Mouse (Mus musculus): ENCODE results near the gene Gm10392. TPM values are rescaled to one million over a fixed set of nuclear protein-coding genes. Genes with fewer than 3 reads are reported as not detected.

The Gm10392 gene
- polyA plus RNA-seq, 1 experiment: not detected

DNA sequence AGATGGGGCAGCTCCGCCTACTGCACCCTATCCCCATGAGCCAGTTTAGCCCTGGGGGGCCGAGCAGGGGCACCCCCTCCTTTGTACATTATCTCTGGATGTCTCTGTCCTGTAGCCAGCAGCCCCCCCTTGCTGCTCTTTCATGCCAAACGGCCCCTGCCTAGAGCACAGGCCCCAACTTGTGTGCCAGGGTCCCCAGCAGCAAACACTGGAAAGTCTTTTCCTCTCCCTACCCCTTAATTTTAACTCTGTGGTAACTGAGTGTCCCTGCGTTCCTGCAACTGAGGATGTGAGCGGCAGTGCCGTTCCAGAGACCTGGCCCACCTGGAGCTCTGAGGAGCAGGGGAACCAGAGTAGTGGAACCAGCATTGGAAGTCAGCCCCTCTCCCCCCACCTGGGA lies 12.1 kb downstream of the Gm10392 start:
- no peak for DNase-seq

DNA sequence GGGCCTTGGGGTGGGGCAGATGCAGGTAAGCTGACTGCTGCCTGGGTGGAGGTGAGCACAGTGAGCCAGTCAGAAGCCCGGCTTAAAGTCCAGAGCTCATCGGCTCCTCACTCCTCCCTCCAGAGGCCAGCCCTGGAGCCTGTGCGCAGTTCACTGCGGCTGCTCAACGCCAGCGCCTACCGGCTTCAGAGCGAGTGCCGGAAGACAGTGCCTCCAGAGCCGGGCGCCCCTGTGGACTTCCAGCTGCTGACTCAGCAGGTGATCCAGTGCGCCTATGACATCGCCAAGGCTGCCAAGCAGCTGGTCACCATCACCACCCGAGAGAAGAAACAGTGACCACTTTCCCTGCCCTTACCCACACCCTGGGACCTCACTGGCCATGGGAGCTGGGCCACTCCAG lies 12.7 kb downstream of the Gm10392 start:
- H3K27me3 ChIP-seq (replicated peaks; ENCODE audit: control insufficient read depth, insufficient read depth, low read length): no peaks in the 10 kb centered on the region
- no peak overlapping the region for H3K4me3 ChIP-seq (ENCODE audit: insufficient read depth, low read depth, low read length)
- peak; percentile 88 for DNase-seq
- 32% methylated on average over 14 of the region's 14 CpGs for WGBS
- no peak overlapping the region for H3K27ac ChIP-seq (ENCODE audit: insufficient read depth, low read depth, low read length)
- no peaks in the 10 kb centered on the region; the same call in 1 of the 2 replicates for H3K36me3 ChIP-seq (ENCODE audit: control insufficient read depth, insufficient read depth, low read length)
- TF ChIP-seq POLR2A (IDR thresholded peaks at IDR 0.05; ENCODE audit: low read depth, low read length) (no peak), CTCF (conservative IDR thresholded peaks at IDR 0.05; ENCODE audit: insufficient read depth, insufficient read length, low read depth, low read length) (no peak)
- peaks cover 7% of the 10 kb centered on the region for H3K4me1 ChIP-seq (ENCODE audit: control insufficient read depth, insufficient read depth, low read length)

More for the DNA sequence above, 12.1 kb downstream of the Gm10392 start:
- no peak overlapping the region for H3K27ac ChIP-seq (ENCODE audit: insufficient read depth, low read depth, low read length)
- peaks cover 7% of the 10 kb centered on the region for H3K4me1 ChIP-seq (ENCODE audit: control insufficient read depth, insufficient read depth, low read length)
- no peak overlapping the region for H3K4me3 ChIP-seq (ENCODE audit: insufficient read depth, low read depth, low read length)
- WGBS: 89% methylated on average over 6 of the region's 6 CpGs
- TF ChIP-seq CTCF (conservative IDR thresholded peaks at IDR 0.05; ENCODE audit: insufficient read depth, insufficient read length, low read depth, low read length) (no peak), POLR2A (IDR thresholded peaks at IDR 0.05; ENCODE audit: low read depth, low read length) (no peak)
- H3K27me3 ChIP-seq (replicated peaks; ENCODE audit: control insufficient read depth, insufficient read depth, low read length): no peaks in the 10 kb centered on the region
- H3K36me3 ChIP-seq (ENCODE audit: control insufficient read depth, insufficient read depth, low read length): no peaks in the 10 kb centered on the region; the same call in 1 of the 2 replicates

DNA sequence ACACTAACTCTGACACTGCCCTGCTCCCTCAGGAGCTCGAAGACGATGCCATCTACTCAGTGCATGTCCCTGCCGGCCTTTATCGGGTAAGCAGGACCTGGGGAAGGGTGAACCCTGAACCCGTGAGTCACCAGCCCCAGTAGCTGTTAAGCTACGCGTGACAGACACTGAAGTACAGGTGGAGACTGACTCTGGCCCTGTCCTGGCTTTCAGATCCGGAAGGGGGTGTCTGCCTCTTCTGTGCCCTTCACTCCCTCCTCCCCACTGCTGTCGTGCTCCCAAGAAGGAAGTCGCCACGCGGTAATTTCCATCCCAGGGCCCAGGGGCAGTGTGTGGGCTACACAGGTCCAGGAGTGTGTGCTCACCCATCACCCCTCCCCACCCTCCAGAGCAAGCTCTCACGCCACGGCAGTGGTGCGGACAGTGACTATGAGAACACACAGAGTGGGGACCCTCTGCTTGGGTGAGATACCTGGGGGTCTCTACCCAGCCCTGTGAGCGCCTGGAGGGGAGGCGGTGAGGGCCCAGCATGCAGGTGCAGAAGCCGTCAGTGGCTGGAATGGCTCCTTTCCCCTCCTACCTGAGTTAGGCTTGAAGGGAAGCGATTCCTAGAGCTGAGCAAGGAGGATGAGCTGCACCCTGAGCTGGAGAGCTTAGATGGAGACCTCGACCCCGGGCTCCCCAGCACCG lies 13.6 kb downstream of the Gm10392 start:
- no peak for DNase-seq
- TF ChIP-seq POLR2A (IDR thresholded peaks at IDR 0.05; ENCODE audit: low read depth, low read length): no peak
- TF ChIP-seq CTCF (conservative IDR thresholded peaks at IDR 0.05; ENCODE audit: insufficient read depth, insufficient read length, low read depth, low read length): no peak
- Histone ChIP-seq H3K4me3 (ENCODE audit: insufficient read depth, low read depth, low read length) (no peak overlapping the region), H3K4me1 (ENCODE audit: control insufficient read depth, insufficient read depth, low read length) (peaks cover 7% of the 10 kb centered on the region), H3K36me3 (ENCODE audit: control insufficient read depth, insufficient read depth, low read length) (no peaks in the 10 kb centered on the region; the same call in 1 of the 2 replicates), H3K27ac (ENCODE audit: insufficient read depth, low read depth, low read length) (no peak overlapping the region), H3K27me3 (replicated peaks; ENCODE audit: control insufficient read depth, insufficient read depth, low read length) (no peaks in the 10 kb centered on the region)
- WGBS: 72% methylated on average over 22 of the region's 22 CpGs

DNA sequence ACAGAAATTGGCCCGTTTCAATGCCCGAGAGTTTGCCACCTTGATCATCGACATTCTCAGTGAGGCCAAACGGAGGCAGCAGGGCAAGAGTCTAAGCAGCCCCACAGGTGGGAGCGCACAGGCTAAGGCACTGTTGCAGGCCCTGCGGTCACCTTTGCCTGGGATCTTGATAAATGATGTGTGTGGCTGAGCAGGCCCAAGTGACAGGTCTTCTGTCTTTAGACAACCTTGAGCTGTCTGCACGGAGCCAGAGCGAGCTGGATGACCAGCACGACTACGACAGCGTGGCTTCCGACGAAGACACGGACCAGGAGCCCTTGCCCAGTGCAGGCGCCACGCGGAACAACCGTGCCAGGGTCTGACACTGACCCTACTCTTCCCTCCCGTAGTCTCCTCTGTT lies 14.6 kb downstream of the Gm10392 start:
- TF ChIP-seq CTCF (conservative IDR thresholded peaks at IDR 0.05; ENCODE audit: insufficient read depth, insufficient read length, low read depth, low read length): no peak
- DNase-seq: no peak
- no peaks in the 10 kb centered on the region; the same call in 1 of the 2 replicates for H3K36me3 ChIP-seq (ENCODE audit: control insufficient read depth, insufficient read depth, low read length)
- H3K4me3 ChIP-seq (ENCODE audit: insufficient read depth, low read depth, low read length): no peak overlapping the region
- peaks cover 7% of the 10 kb centered on the region for H3K4me1 ChIP-seq (ENCODE audit: control insufficient read depth, insufficient read depth, low read length)
- WGBS: 91% methylated on average over 19 of the region's 19 CpGs
- no peaks in the 10 kb centered on the region for H3K27me3 ChIP-seq (replicated peaks; ENCODE audit: control insufficient read depth, insufficient read depth, low read length)
- H3K27ac ChIP-seq (ENCODE audit: insufficient read depth, low read depth, low read length): no peak overlapping the region

DNA sequence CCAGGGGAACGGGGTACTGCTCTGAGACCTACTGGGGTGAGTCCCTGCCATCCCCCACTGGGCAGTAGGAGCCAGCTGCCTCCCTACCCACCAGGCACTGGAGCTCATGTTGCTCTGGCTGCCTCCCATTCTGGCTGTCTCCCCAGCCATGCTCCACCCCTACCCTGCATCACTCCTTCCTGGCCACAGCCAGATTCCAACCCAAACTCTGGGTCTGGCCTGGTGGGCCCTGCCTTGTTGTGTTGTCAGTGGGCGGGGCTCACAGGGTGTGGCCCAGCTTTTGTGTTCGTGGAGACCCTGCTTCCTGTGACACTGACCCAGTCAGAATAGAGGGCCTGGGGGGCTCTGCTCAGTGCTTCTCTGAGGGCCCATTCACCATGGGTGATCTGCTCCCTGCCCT lies 15.5 kb downstream of the Gm10392 start:
- no peak for TF ChIP-seq POLR2A (IDR thresholded peaks at IDR 0.05; ENCODE audit: low read depth, low read length)
- TF ChIP-seq CTCF (conservative IDR thresholded peaks at IDR 0.05; ENCODE audit: insufficient read depth, insufficient read length, low read depth, low read length): no peak
- Histone ChIP-seq H3K27ac (ENCODE audit: insufficient read depth, low read depth, low read length) (no peak overlapping the region), H3K4me3 (ENCODE audit: insufficient read depth, low read depth, low read length) (no peak overlapping the region), H3K27me3 (replicated peaks; ENCODE audit: control insufficient read depth, insufficient read depth, low read length) (no peaks in the 10 kb centered on the region), H3K36me3 (ENCODE audit: control insufficient read depth, insufficient read depth, low read length) (no peaks in the 10 kb centered on the region; the same call in 1 of the 2 replicates), H3K4me1 (ENCODE audit: control insufficient read depth, insufficient read depth, low read length) (peaks cover 8% of the 10 kb centered on the region)
- no peak for DNase-seq
- 68% methylated on average over 3 of the region's 3 CpGs for WGBS

DNA sequence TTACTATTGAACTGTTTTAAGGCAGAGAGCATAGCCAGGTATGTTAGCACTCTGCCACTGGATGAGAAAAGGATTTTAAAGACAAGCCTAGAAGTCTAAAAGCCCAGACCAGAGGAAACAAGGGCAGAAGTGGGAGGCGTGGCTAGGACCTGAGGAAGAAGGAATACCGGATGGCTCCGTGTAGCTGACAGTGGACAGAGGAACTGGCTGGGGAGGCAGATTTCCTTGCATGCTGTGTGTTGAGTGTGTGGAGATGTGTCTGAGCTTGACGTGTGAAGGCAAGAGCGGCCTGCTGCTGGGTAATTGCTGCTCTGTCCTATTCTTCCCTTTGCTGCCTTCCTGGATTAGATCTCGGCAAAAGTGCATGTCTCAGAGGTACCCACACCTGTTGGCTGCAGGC lies 16.5 kb downstream of the Gm10392 start:
- DNase-seq: no peak
- no peak overlapping the region for H3K4me3 ChIP-seq (ENCODE audit: insufficient read depth, low read depth, low read length)
- H3K27me3 ChIP-seq (replicated peaks; ENCODE audit: control insufficient read depth, insufficient read depth, low read length): no peaks in the 10 kb centered on the region
- WGBS: 78% methylated on average over 6 of the region's 6 CpGs
- H3K4me1 ChIP-seq (ENCODE audit: control insufficient read depth, insufficient read depth, low read length): peaks cover 14% of the 10 kb centered on the region
- H3K36me3 ChIP-seq (ENCODE audit: control insufficient read depth, insufficient read depth, low read length): no peaks in the 10 kb centered on the region; the same call in 1 of the 2 replicates
- no peak overlapping the region for H3K27ac ChIP-seq (ENCODE audit: insufficient read depth, low read depth, low read length)
- TF ChIP-seq POLR2A (IDR thresholded peaks at IDR 0.05; ENCODE audit: low read depth, low read length): no peak
- TF ChIP-seq CTCF (conservative IDR thresholded peaks at IDR 0.05; ENCODE audit: insufficient read depth, insufficient read length, low read depth, low read length): no peak

DNA sequence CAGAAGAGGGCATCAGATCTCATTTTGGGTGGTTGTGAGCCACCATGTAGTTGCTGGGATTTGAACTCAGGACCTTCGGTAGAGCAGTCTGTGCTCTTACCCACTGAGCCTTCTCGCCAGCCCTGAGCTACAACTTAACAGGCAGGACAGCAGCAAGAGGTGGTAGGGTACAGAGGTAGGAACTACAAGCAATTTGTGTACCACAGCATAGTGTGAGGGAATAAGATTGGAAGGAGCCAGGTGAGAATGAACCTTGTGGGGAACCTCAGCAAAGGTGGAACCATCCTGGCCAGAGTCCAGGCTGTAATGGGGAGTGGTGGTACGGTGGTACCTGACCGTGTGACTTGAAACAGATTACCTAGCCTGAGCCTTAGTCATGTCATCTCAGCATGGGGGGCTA lies 17.0 kb downstream of the Gm10392 start:
- 92% methylated on average over 4 of the region's 4 CpGs for WGBS
- DNase-seq: no peak
- Histone ChIP-seq H3K4me1 (ENCODE audit: control insufficient read depth, insufficient read depth, low read length) (peaks cover 14% of the 10 kb centered on the region), H3K27me3 (replicated peaks; ENCODE audit: control insufficient read depth, insufficient read depth, low read length) (no peaks in the 10 kb centered on the region), H3K27ac (ENCODE audit: insufficient read depth, low read depth, low read length) (no peak overlapping the region), H3K36me3 (ENCODE audit: control insufficient read depth, insufficient read depth, low read length) (no peaks in the 10 kb centered on the region; the same call in 1 of the 2 replicates), H3K4me3 (ENCODE audit: insufficient read depth, low read depth, low read length) (no peak overlapping the region)
- no peak for TF ChIP-seq POLR2A (IDR thresholded peaks at IDR 0.05; ENCODE audit: low read depth, low read length)
- no peak for TF ChIP-seq CTCF (conservative IDR thresholded peaks at IDR 0.05; ENCODE audit: insufficient read depth, insufficient read length, low read depth, low read length)

Data from kidney, adult 2 months (tissue).